Mouse (Mus musculus) liver, embryonic 14.5 days (tissue): ENCODE results near the gene E2f8.

ENCODE experiments used
- CTCF ChIP-seq: IDR thresholded peaks from 2 replicates; pipeline ENCODE4 v1.5.1; 2016; ENCODE audit warnings: antibody characterized with exemption, low read depth, control low read depth
- EP300 ChIP-seq: IDR thresholded peaks from 2 replicates; pipeline ENCODE4 v1.6.1; 2016; ENCODE audit warnings: antibody characterized with exemption, low read depth

- TF ChIP-seq CTCF: no peak
- no peak for TF ChIP-seq EP300
Measured at GRCm38 (mm10) chr7:48843541-48843940, 37.9 kb downstream of the E2f8 start.
